Mouse (Mus musculus): ENCODE measurements at regions not wholly inside any gene's neighbourhood (a gene's known extent, or its start where the extent isn't known, plus 50 kb on each side); places are given as distances from the start of the nearest gene placed in this dataset.

- DNase-seq (ENCODE audit: low spot score) (no peak), ATAC-seq (replicated peaks; ENCODE audit: low FRiP score) (no peak)
- H3K9ac ChIP-seq (ENCODE audit: low read depth, low read length) = no peak overlapping the region
- H3K4me2 ChIP-seq = no peak overlapping the region
- H3K9me3 ChIP-seq (ENCODE audit: control insufficient read depth, low read length) = no peaks in the 10 kb centered on the region
- H3K4me1 ChIP-seq (replicated peaks; ENCODE audit: control insufficient read depth, insufficient read depth, low read length) = no peaks in the 10 kb centered on the region
- no peaks in the 10 kb centered on the region for H3K27me3 ChIP-seq (replicated peaks; ENCODE audit: control insufficient read depth, insufficient read depth, low read length)
- no peak overlapping the region for H3K4me3 ChIP-seq (ENCODE audit: low read depth, low read length)
- no peaks in the 10 kb centered on the region for H3K36me3 ChIP-seq (ENCODE audit: control insufficient read depth, insufficient read depth, low read length)
- no peak overlapping the region for H3K27ac ChIP-seq (ENCODE audit: low read depth, low read length)
- WGBS = 89% methylated on average over 2 of the region's 2 CpGs
These were observed 112.0 kb downstream of the Gm19410 start for GRCm38 (mm10) chr8:35877581-35877980.

- no peaks in the 10 kb centered on the region for H3K9me3 ChIP-seq (ENCODE audit: control insufficient read depth, low read length)
- H3K4me2 ChIP-seq = no peak overlapping the region
- no peaks in the 10 kb centered on the region for H3K4me1 ChIP-seq (replicated peaks; ENCODE audit: control insufficient read depth, insufficient read depth, low read length)
- WGBS = 65% methylated on average over 5 of the region's 5 CpGs
- no peak for ATAC-seq (replicated peaks; ENCODE audit: low FRiP score)
- H3K27ac ChIP-seq (ENCODE audit: low read depth, low read length) = no peak overlapping the region
- H3K4me3 ChIP-seq (ENCODE audit: low read depth, low read length) = no peak overlapping the region
- no peaks in the 10 kb centered on the region for H3K36me3 ChIP-seq (ENCODE audit: control insufficient read depth, insufficient read depth, low read length)
- DNase-seq (ENCODE audit: low spot score) = no peak
- H3K9ac ChIP-seq (ENCODE audit: low read depth, low read length) = no peak overlapping the region
- no peaks in the 10 kb centered on the region for H3K27me3 ChIP-seq (replicated peaks; ENCODE audit: control insufficient read depth, insufficient read depth, low read length)
These were observed 116.2 kb downstream of the Gm19410 start for GRCm38 (mm10) chr8:35881810-35882209.

- H3K9ac ChIP-seq (ENCODE audit: low read depth, low read length) = no peak overlapping the region
- H3K27me3 ChIP-seq (replicated peaks; ENCODE audit: control insufficient read depth, insufficient read depth, low read length) = no peaks in the 10 kb centered on the region
- ATAC-seq (replicated peaks; ENCODE audit: low FRiP score) (no peak), DNase-seq (ENCODE audit: low spot score) (no peak)
- H3K4me2 ChIP-seq = no peak overlapping the region
- WGBS = 54% methylated on average over 12 of the region's 12 CpGs
- no peak overlapping the region for H3K4me3 ChIP-seq (ENCODE audit: low read depth, low read length)
- H3K9me3 ChIP-seq (ENCODE audit: control insufficient read depth, low read length) = no peaks in the 10 kb centered on the region
- H3K36me3 ChIP-seq (ENCODE audit: control insufficient read depth, insufficient read depth, low read length) = no peaks in the 10 kb centered on the region
- H3K27ac ChIP-seq (ENCODE audit: low read depth, low read length) = no peak overlapping the region
- H3K4me1 ChIP-seq (replicated peaks; ENCODE audit: control insufficient read depth, insufficient read depth, low read length) = no peaks in the 10 kb centered on the region
These were observed 117.3 kb downstream of the Gm19410 start for GRCm38 (mm10) chr8:35882638-35883455.

GRCm38 (mm10) chr8:35883456-35883780 is 117.8 kb downstream of the Gm19410 start:
- WGBS = 67% methylated on average over 1 of the region's 1 CpGs
- Histone ChIP-seq H3K27ac (ENCODE audit: low read depth, low read length) (no peak overlapping the region), H3K4me2 (no peak overlapping the region), H3K36me3 (ENCODE audit: control insufficient read depth, insufficient read depth, low read length) (no peaks in the 10 kb centered on the region), H3K4me1 (replicated peaks; ENCODE audit: control insufficient read depth, insufficient read depth, low read length) (no peaks in the 10 kb centered on the region), H3K9ac (ENCODE audit: low read depth, low read length) (no peak overlapping the region), H3K9me3 (ENCODE audit: control insufficient read depth, low read length) (no peaks in the 10 kb centered on the region), H3K27me3 (replicated peaks; ENCODE audit: control insufficient read depth, insufficient read depth, low read length) (no peaks in the 10 kb centered on the region), H3K4me3 (ENCODE audit: low read depth, low read length) (no peak overlapping the region)
- ATAC-seq (replicated peaks; ENCODE audit: low FRiP score) (no peak), DNase-seq (ENCODE audit: low spot score) (no peak)

GRCm38 (mm10) chr8:35884545-35884944 is 119.0 kb downstream of the Gm19410 start:
- ATAC-seq (replicated peaks; ENCODE audit: low FRiP score) = no peak
- DNase-seq (ENCODE audit: low spot score) = no peak
- no peak overlapping the region for H3K4me2 ChIP-seq
- no peak overlapping the region for H3K4me3 ChIP-seq (ENCODE audit: low read depth, low read length)
- H3K9ac ChIP-seq (ENCODE audit: low read depth, low read length) = no peak overlapping the region
- H3K27ac ChIP-seq (ENCODE audit: low read depth, low read length) = no peak overlapping the region
- no peaks in the 10 kb centered on the region for H3K4me1 ChIP-seq (replicated peaks; ENCODE audit: control insufficient read depth, insufficient read depth, low read length)
- no peaks in the 10 kb centered on the region for H3K27me3 ChIP-seq (replicated peaks; ENCODE audit: control insufficient read depth, insufficient read depth, low read length)
- no peaks in the 10 kb centered on the region for H3K9me3 ChIP-seq (ENCODE audit: control insufficient read depth, low read length)
- no peaks in the 10 kb centered on the region for H3K36me3 ChIP-seq (ENCODE audit: control insufficient read depth, insufficient read depth, low read length)
- 80% methylated on average over 6 of the region's 6 CpGs for WGBS

GRCm38 (mm10) chr8:35890083-35890482 is 124.5 kb downstream of the Gm19410 start:
- no peak for ATAC-seq (replicated peaks; ENCODE audit: low FRiP score)
- H3K27ac ChIP-seq (ENCODE audit: low read depth, low read length) = no peak overlapping the region
- H3K9me3 ChIP-seq (ENCODE audit: control insufficient read depth, low read length) = no peaks in the 10 kb centered on the region

GRCm38 (mm10) chr8:35891769-35892168 is 126.2 kb downstream of the Gm19410 start:
- Histone ChIP-seq H3K4me2 (no peak overlapping the region), H3K36me3 (ENCODE audit: control insufficient read depth, insufficient read depth, low read length) (no peaks in the 10 kb centered on the region), H3K27me3 (replicated peaks; ENCODE audit: control insufficient read depth, insufficient read depth, low read length) (no peaks in the 10 kb centered on the region), H3K27ac (ENCODE audit: low read depth, low read length) (no peak overlapping the region), H3K9me3 (ENCODE audit: control insufficient read depth, low read length) (no peaks in the 10 kb centered on the region), H3K4me3 (ENCODE audit: low read depth, low read length) (no peak overlapping the region), H3K4me1 (replicated peaks; ENCODE audit: control insufficient read depth, insufficient read depth, low read length) (no peaks in the 10 kb centered on the region), H3K9ac (ENCODE audit: low read depth, low read length) (no peak overlapping the region)
- WGBS = 60% methylated on average over 6 of the region's 6 CpGs
- ATAC-seq (replicated peaks; ENCODE audit: low FRiP score) = no peak
- no peak for DNase-seq (ENCODE audit: low spot score)

More at GRCm38 (mm10) chr8:35890083-35890482, 124.5 kb downstream of the Gm19410 start:
- Histone ChIP-seq H3K4me1 (replicated peaks; ENCODE audit: control insufficient read depth, insufficient read depth, low read length) (no peaks in the 10 kb centered on the region), H3K36me3 (ENCODE audit: control insufficient read depth, insufficient read depth, low read length) (no peaks in the 10 kb centered on the region), H3K4me3 (ENCODE audit: low read depth, low read length) (no peak overlapping the region), H3K9ac (ENCODE audit: low read depth, low read length) (no peak overlapping the region), H3K27me3 (replicated peaks; ENCODE audit: control insufficient read depth, insufficient read depth, low read length) (no peaks in the 10 kb centered on the region), H3K4me2 (no peak overlapping the region)
- DNase-seq (ENCODE audit: low spot score) = no peak
- whole genome bisulfite sequencing = 57% methylated on average over 4 of the region's 4 CpGs

GRCm38 (mm10) chr8:35898493-35898892 is 132.9 kb downstream of the Gm19410 start:
- no peaks in the 10 kb centered on the region for H3K9me3 ChIP-seq (ENCODE audit: control insufficient read depth, low read length)
- H3K36me3 ChIP-seq (ENCODE audit: control insufficient read depth, insufficient read depth, low read length) = no peaks in the 10 kb centered on the region
- H3K4me3 ChIP-seq (ENCODE audit: low read depth, low read length) = no peak overlapping the region
- H3K27ac ChIP-seq (ENCODE audit: low read depth, low read length) = no peak overlapping the region
- no peaks in the 10 kb centered on the region for H3K27me3 ChIP-seq (replicated peaks; ENCODE audit: control insufficient read depth, insufficient read depth, low read length)
- 71% methylated on average over 3 of the region's 3 CpGs for WGBS
- no peak for ATAC-seq (replicated peaks; ENCODE audit: low FRiP score)
- no peak overlapping the region for H3K9ac ChIP-seq (ENCODE audit: low read depth, low read length)
- no peak for DNase-seq (ENCODE audit: low spot score)
- H3K4me2 ChIP-seq = no peak overlapping the region
- H3K4me1 ChIP-seq (replicated peaks; ENCODE audit: control insufficient read depth, insufficient read depth, low read length) = no peaks in the 10 kb centered on the region

GRCm38 (mm10) chr8:35901490-35901889 is 135.9 kb downstream of the Gm19410 start:
- H3K4me2 ChIP-seq = no peak overlapping the region
- H3K27me3 ChIP-seq (replicated peaks; ENCODE audit: control insufficient read depth, insufficient read depth, low read length) = no peaks in the 10 kb centered on the region
- H3K4me1 ChIP-seq (replicated peaks; ENCODE audit: control insufficient read depth, insufficient read depth, low read length) = no peaks in the 10 kb centered on the region
- H3K9ac ChIP-seq (ENCODE audit: low read depth, low read length) = no peak overlapping the region
- DNase-seq (ENCODE audit: low spot score) (no peak), ATAC-seq (replicated peaks; ENCODE audit: low FRiP score) (no peak)
- no peak overlapping the region for H3K27ac ChIP-seq (ENCODE audit: low read depth, low read length)
- WGBS = 88% methylated on average over 7 of the region's 7 CpGs
- H3K36me3 ChIP-seq (ENCODE audit: control insufficient read depth, insufficient read depth, low read length) = no peaks in the 10 kb centered on the region
- H3K4me3 ChIP-seq (ENCODE audit: low read depth, low read length) = no peak overlapping the region
- no peaks in the 10 kb centered on the region for H3K9me3 ChIP-seq (ENCODE audit: control insufficient read depth, low read length)
